Mouse (Mus musculus): ENCODE measurements around the gene Srgap1. TPM values are rescaled to one million over a fixed set of nuclear protein-coding genes. Genes with fewer than 3 reads are reported as not detected.

Srgap1 gene
- polyA plus RNA-seq, 1 experiment from 2014 or later, result 8.2 TPM

DNA sequence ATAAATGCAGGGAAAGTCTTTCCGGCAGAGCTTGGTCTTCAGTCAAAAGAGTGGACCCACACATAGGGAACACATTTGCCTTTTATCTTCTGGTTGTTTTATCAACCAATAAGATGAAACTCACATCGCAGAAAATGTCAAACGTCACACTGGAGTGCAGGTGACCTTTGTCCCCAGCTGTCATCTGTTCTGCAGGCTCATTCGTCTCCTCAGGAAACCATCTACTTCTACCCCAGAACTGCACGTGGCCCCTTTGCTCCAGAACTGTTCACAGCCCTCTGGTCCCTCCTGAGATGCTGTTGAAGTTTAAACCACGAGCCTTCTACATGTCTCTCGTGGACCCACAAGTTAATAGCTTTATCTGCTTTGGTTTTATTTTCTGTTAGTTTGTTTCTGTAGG, 168.3 kb downstream of the Srgap1 start:
- Histone ChIP-seq H3K27me3 (ENCODE audit: control insufficient read depth, insufficient read depth, low read length) (no peaks in the 10 kb centered on the region), H3K9ac (ENCODE audit: low read depth, low read length) (no peak overlapping the region), H3K4me2 (no peak overlapping the region), H3K9me3 (replicated peaks; ENCODE audit: control insufficient read depth, low read length) (no peaks in the 10 kb centered on the region), H3K4me3 (ENCODE audit: low read depth, low read length) (no peak overlapping the region), H3K36me3 (ENCODE audit: control insufficient read depth, insufficient read depth, low read length) (no peaks in the 10 kb centered on the region), H3K4me1 (ENCODE audit: control insufficient read depth, insufficient read depth, low read length) (peaks cover 10% of the 10 kb centered on the region), H3K27ac (ENCODE audit: low read depth, low read length) (no peak overlapping the region)
- no peak for ATAC-seq (replicated peaks; ENCODE audit: insufficient number of reproducible peaks, low FRiP score, low TSS enrichment)
- 43% methylated on average over 7 of the region's 7 CpGs for WGBS (ENCODE audit: insufficient replicate concordance)

DNA sequence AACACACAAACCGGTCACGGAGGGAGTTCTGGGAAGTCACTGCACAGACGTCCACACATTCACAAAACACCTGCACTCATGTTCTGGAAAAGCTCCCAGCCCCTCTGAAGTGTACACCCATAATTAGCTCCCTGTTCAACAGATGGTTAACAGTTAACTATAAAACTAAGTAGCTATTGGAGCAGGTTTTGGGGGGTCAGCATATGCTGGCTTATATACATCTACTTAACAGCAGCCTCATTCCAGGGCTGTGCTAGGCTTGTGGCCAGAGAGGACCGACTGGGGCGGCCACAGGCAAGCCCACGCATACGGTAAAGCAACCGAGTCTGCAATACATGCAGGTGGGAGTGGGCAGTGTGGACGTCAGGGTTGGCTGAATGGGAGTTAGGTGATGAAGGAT, 169.2 kb downstream of the Srgap1 start:
- H3K36me3 ChIP-seq (ENCODE audit: control insufficient read depth, insufficient read depth, low read length), result no peaks in the 10 kb centered on the region
- H3K4me2 ChIP-seq, result no peak overlapping the region
- no peak overlapping the region for H3K27ac ChIP-seq (ENCODE audit: low read depth, low read length)
- H3K4me3 ChIP-seq (ENCODE audit: low read depth, low read length), result no peak overlapping the region
- WGBS (ENCODE audit: insufficient replicate concordance), result 66% methylated on average over 9 of the region's 9 CpGs
- H3K27me3 ChIP-seq (ENCODE audit: control insufficient read depth, insufficient read depth, low read length), result no peaks in the 10 kb centered on the region
- no peak for ATAC-seq (replicated peaks; ENCODE audit: insufficient number of reproducible peaks, low FRiP score, low TSS enrichment)
- no peaks in the 10 kb centered on the region for H3K9me3 ChIP-seq (replicated peaks; ENCODE audit: control insufficient read depth, low read length)
- peaks cover 14% of the 10 kb centered on the region for H3K4me1 ChIP-seq (ENCODE audit: control insufficient read depth, insufficient read depth, low read length)
- no peak overlapping the region for H3K9ac ChIP-seq (ENCODE audit: low read depth, low read length)

DNA sequence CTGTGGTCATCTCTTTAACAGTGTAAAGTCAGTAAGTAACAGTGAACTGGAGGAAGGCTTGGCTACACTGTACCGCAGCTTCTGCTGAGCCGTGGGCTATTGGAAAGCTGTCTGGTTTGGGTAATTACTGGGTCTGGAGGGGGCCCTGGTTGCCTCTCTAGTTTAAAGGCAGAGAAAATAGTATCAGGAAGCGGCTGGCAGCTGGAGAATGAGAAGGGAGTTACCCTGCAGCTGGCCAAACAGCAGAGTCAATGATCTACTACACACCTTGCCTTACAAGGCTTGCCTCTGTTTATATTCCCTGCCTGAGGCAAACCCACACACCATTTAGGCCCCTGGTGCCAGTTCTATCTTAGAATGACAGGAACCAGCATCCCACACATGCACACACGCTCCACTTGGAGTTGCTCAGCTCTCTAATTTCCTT, 174.0 kb downstream of the Srgap1 start:
- no peak overlapping the region for H3K9ac ChIP-seq (ENCODE audit: low read depth, low read length)
- H3K27ac ChIP-seq (ENCODE audit: low read depth, low read length), result peak overlapping the region; percentile 35; the same call in 1 of the 2 replicates
- H3K4me3 ChIP-seq (ENCODE audit: low read depth, low read length), result no peak overlapping the region
- H3K9me3 ChIP-seq (replicated peaks; ENCODE audit: control insufficient read depth, low read length), result no peaks in the 10 kb centered on the region; the same call in 1 of the 2 replicates
- ATAC-seq (replicated peaks; ENCODE audit: insufficient number of reproducible peaks, low FRiP score, low TSS enrichment), result no peak; the same call in 1 of the 2 replicates
- no peak overlapping the region for H3K4me2 ChIP-seq
- no peaks in the 10 kb centered on the region for H3K27me3 ChIP-seq (ENCODE audit: control insufficient read depth, insufficient read depth, low read length)
- WGBS (ENCODE audit: insufficient replicate concordance), result 46% methylated on average over 4 of the region's 4 CpGs
- peaks cover 7% of the 10 kb centered on the region for H3K36me3 ChIP-seq (ENCODE audit: control insufficient read depth, insufficient read depth, low read length)
- peaks cover 11% of the 10 kb centered on the region for H3K4me1 ChIP-seq (ENCODE audit: control insufficient read depth, insufficient read depth, low read length)

DNA sequence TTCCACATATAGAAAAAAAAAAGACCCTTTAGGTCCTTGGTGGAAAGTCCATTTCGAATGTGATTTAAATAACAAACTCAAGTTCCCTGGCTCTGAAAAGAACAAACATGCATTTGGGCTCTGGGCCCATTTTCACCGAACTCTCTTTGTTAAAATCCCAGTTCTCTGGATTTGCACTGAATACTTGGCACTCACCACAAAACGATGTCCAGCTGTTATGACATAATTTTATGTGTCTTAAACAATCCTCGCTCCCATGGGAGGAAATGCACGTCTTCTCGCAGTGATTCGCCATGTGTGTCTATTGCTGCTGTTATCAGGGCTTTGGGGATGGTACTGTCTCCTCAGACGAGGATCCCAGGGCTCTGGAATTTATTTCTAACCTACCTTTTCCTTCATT, 177.2 kb downstream of the Srgap1 start:
- peaks cover 7% of the 10 kb centered on the region for H3K36me3 ChIP-seq (ENCODE audit: control insufficient read depth, insufficient read depth, low read length)
- H3K9me3 ChIP-seq (replicated peaks; ENCODE audit: control insufficient read depth, low read length), result no peaks in the 10 kb centered on the region; the same call in 1 of the 2 replicates
- peaks cover 4% of the 10 kb centered on the region; the same call in 1 of the 2 replicates for H3K4me1 ChIP-seq (ENCODE audit: control insufficient read depth, insufficient read depth, low read length)
- no peak overlapping the region for H3K9ac ChIP-seq (ENCODE audit: low read depth, low read length)
- ATAC-seq (replicated peaks; ENCODE audit: insufficient number of reproducible peaks, low FRiP score, low TSS enrichment), result no peak
- H3K27ac ChIP-seq (ENCODE audit: low read depth, low read length), result no peak overlapping the region
- WGBS (ENCODE audit: insufficient replicate concordance), result 80% methylated on average over 8 of the region's 8 CpGs
- no peak overlapping the region for H3K4me2 ChIP-seq
- no peaks in the 10 kb centered on the region for H3K27me3 ChIP-seq (ENCODE audit: control insufficient read depth, insufficient read depth, low read length)
- no peak overlapping the region for H3K4me3 ChIP-seq (ENCODE audit: low read depth, low read length)

DNA sequence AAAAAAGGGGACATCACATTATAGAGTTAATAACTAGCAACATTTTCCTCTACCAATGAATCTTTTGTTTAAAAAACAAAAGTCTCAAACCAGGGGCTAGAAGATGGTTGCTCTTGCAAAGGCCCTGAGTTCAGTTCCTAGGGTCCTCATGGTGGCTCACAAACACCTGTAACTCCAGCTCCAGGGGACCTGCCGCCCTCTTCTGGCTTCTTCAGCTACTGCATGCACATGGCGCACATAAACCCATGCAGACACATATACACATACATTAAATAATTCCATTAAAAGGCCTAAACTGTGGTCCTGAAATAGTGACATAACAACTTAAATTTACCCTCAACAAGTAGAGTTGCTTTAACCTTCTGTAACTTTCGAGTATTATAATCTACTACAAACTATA, 178.9 kb downstream of the Srgap1 start:
- Histone ChIP-seq H3K27ac (ENCODE audit: low read depth, low read length) (no peak overlapping the region), H3K4me3 (ENCODE audit: low read depth, low read length) (no peak overlapping the region), H3K4me1 (ENCODE audit: control insufficient read depth, insufficient read depth, low read length) (peaks cover 4% of the 10 kb centered on the region; the same call in 1 of the 2 replicates), H3K4me2 (no peak overlapping the region), H3K9ac (ENCODE audit: low read depth, low read length) (no peak overlapping the region), H3K27me3 (ENCODE audit: control insufficient read depth, insufficient read depth, low read length) (no peaks in the 10 kb centered on the region), H3K36me3 (ENCODE audit: control insufficient read depth, insufficient read depth, low read length) (peaks cover 7% of the 10 kb centered on the region), H3K9me3 (replicated peaks; ENCODE audit: control insufficient read depth, low read length) (no peaks in the 10 kb centered on the region; the same call in 1 of the 2 replicates)
- ATAC-seq (replicated peaks; ENCODE audit: insufficient number of reproducible peaks, low FRiP score, low TSS enrichment), result no peak
- WGBS (ENCODE audit: insufficient replicate concordance), result 88% methylated on average over 3 of the region's 3 CpGs

DNA sequence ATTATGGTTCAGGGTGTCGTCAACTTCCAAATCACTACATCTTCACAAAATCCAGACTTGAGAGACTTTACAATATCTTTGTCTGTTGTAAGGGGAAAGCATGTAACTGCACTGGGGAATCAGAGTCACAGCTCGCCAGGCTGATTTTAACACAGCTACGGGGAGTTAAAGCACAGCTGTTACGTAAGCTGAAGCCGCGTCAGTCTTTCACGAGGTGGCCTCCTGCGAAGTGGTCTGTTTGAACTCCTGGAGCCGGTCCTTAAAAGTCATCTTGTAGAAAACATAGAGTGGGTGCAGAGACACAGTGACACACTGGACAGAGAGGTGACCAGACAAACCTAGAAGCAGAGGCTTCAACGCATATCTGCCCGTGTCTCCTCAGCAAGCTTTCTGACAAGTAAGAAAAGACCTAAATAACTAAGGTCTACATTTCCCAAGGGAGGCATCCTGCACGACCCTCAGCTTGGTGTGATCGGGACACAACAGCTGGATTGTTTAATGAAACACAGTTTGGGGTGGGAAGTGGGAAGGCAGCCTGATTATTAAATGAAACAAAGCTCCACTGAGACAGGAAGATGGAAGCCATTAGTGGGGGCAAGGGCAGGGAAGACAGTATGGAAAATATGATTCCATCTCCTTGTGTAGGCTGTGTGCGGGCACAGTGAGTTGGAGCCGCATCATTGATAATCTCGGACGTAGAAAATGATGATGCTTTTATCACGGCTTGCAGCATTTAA, 181.4 kb downstream of the Srgap1 start:
- Histone ChIP-seq H3K27me3 (ENCODE audit: control insufficient read depth, insufficient read depth, low read length) (no peaks in the 10 kb centered on the region), H3K4me3 (ENCODE audit: low read depth, low read length) (no peak overlapping the region), H3K27ac (ENCODE audit: low read depth, low read length) (no peak overlapping the region), H3K4me2 (no peak overlapping the region), H3K36me3 (ENCODE audit: control insufficient read depth, insufficient read depth, low read length) (peaks cover 7% of the 10 kb centered on the region), H3K9ac (ENCODE audit: low read depth, low read length) (no peak overlapping the region), H3K4me1 (ENCODE audit: control insufficient read depth, insufficient read depth, low read length) (peaks cover 4% of the 10 kb centered on the region; the same call in 1 of the 2 replicates), H3K9me3 (replicated peaks; ENCODE audit: control insufficient read depth, low read length) (no peaks in the 10 kb centered on the region; the same call in 1 of the 2 replicates)
- no peak for ATAC-seq (replicated peaks; ENCODE audit: insufficient number of reproducible peaks, low FRiP score, low TSS enrichment)
- 58% methylated on average over 18 of the region's 18 CpGs for WGBS (ENCODE audit: insufficient replicate concordance)

DNA sequence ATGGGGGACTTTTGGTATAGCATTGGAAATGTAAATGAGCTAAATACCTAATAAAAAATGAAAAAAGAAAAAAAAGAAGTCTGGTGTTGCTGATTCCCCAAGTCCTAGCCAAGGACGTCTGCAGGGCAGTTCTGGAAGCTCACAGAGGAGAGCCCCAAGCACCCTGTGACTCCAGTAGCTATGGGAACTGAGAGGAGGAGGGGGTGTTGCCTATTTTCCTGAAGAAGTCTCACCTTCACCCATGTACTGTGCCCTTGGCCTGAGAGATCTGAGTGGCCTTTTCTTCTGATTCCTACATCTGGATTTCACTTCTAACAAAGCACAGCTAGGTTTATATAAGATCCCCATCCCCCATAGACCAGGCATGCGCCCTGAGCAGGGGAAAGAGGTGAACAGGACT, 186.2 kb downstream of the Srgap1 start:
- Histone ChIP-seq H3K4me3 (ENCODE audit: low read depth, low read length) (no peak overlapping the region), H3K4me1 (ENCODE audit: control insufficient read depth, insufficient read depth, low read length) (peaks cover 4% of the 10 kb centered on the region; the same call in 1 of the 2 replicates), H3K4me2 (no peak overlapping the region), H3K27me3 (ENCODE audit: control insufficient read depth, insufficient read depth, low read length) (no peaks in the 10 kb centered on the region), H3K36me3 (ENCODE audit: control insufficient read depth, insufficient read depth, low read length) (no peaks in the 10 kb centered on the region), H3K9me3 (replicated peaks; ENCODE audit: control insufficient read depth, low read length) (no peaks in the 10 kb centered on the region), H3K9ac (ENCODE audit: low read depth, low read length) (no peak overlapping the region), H3K27ac (ENCODE audit: low read depth, low read length) (no peak overlapping the region)
- ATAC-seq (replicated peaks; ENCODE audit: insufficient number of reproducible peaks, low FRiP score, low TSS enrichment), result no peak
- WGBS (ENCODE audit: insufficient replicate concordance), result 64% methylated on average over 2 of the region's 2 CpGs

DNA sequence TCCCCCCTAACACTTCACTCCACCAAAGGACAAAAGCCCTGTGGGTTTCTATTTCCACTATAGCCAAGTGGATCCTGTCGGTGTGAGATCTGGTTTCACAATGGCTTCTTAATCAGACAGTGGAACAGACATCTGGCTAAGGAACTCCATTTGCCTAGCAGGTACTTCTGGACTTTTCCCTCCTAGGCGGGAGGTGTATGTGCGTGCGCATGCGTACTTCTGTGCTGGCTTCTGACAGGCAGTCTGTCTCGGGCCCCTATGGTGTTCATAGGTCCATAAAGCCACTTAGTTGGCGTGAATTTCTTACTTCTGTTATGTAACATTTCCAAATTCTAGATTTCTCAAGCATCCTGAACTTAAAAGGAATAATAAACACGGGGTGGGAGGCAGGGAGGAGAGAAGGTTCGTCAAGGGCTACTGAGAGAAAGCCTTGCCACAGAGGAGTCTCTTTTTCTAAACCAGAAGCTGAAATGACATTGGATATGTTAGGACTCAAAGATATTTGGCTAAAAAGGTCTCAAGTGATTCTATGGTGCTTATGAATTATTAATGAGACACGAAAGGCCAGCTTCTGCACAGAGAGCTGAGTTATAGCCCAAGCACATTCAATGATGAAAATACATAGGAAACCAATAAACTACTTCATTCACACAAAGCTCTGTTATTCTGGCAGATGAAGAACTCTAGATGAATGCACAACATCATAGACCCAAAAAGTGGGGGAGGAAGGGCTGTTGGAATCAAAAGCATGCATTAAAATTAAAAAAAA, 187.1 kb downstream of the Srgap1 start:
- ATAC-seq (replicated peaks; ENCODE audit: insufficient number of reproducible peaks, low FRiP score, low TSS enrichment), result no peak
- no peak overlapping the region for H3K4me2 ChIP-seq
- no peaks in the 10 kb centered on the region for H3K9me3 ChIP-seq (replicated peaks; ENCODE audit: control insufficient read depth, low read length)
- H3K4me1 ChIP-seq (ENCODE audit: control insufficient read depth, insufficient read depth, low read length), result peaks cover 4% of the 10 kb centered on the region; the same call in 1 of the 2 replicates
- H3K27ac ChIP-seq (ENCODE audit: low read depth, low read length), result no peak overlapping the region
- no peaks in the 10 kb centered on the region for H3K36me3 ChIP-seq (ENCODE audit: control insufficient read depth, insufficient read depth, low read length)
- no peaks in the 10 kb centered on the region for H3K27me3 ChIP-seq (ENCODE audit: control insufficient read depth, insufficient read depth, low read length)
- no peak overlapping the region for H3K9ac ChIP-seq (ENCODE audit: low read depth, low read length)
- H3K4me3 ChIP-seq (ENCODE audit: low read depth, low read length), result no peak overlapping the region
- WGBS (ENCODE audit: insufficient replicate concordance), result 80% methylated on average over 10 of the region's 10 CpGs
